8 mouse cellular contexts compared by ENCODE assay signal in the genomic region with DNA sequence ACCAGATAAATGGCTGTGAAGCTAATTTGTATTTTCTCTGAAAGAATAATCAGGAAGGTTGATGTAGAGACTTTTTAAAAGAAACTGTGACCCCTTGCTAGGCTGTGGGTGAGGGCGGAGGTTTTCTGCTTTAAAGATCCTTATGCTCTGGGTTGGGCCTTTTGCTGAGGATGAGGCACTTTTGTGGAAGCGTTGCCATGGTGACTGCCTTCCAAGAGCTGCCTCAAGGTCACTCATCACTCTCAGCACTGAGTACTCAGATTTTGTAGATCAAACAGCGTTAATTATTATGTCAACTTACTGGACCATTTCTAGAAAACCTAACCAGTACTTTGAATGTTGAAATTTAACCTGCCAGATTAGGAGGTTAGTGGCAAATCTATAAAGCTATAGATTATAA. TPM values are rescaled to one million over a fixed set of nuclear protein-coding genes. Genes with fewer than 3 reads are reported as not detected.
DNase-seq lines count a peak whose midpoint lies in the region; ATAC-seq and TF ChIP-seq lines count a peak whose summit lies in the region.

No protein-coding gene starts in this region.

- H3K36me3 ChIP-seq in heart, embryonic 10.5 days, result no peaks in the 10 kb centered on the region
- H3K36me3 ChIP-seq in ES-E14 (ENCODE audit: control insufficient read depth, insufficient read depth, low read length, poor library complexity, severe bottlenecking), result no peaks in the 10 kb centered on the region
- no peaks in the 10 kb centered on the region for H3K36me3 ChIP-seq in forebrain, embryonic 11.5 days (ENCODE audit: control insufficient read depth, insufficient read depth, low read length)

- H3K4me1 ChIP-seq in heart, embryonic 10.5 days, result peaks cover 49% of the 10 kb centered on the region
- peaks cover 20 to 33% of the 10 kb centered on the region in 2 experiments for H3K4me1 ChIP-seq in ES-E14 (ENCODE audit: control insufficient read depth in 2 of 2, insufficient read depth in 2 of 2, low read length in 2 of 2, poor library complexity in 1 of 2)
- H3K4me1 ChIP-seq in forebrain, embryonic 11.5 days (replicated peaks; ENCODE audit: control insufficient read depth, insufficient read depth, low read length), result peaks cover 15% of the 10 kb centered on the region

- ATAC-seq in forebrain, embryonic 11.5 days (replicated peaks; ENCODE audit: low FRiP score), result peak; percentile 55; the same call in 1 of the 2 replicates
- no peak for ATAC-seq in activated CD4-positive, CD25-positive, alpha-beta regulatory T cell, adult 4 months

- intact Hi-C loops in left cerebral cortex, adult 2 months (cut with DNase I), result no loop called here

- no peak overlapping the region for H3K4me2 ChIP-seq in forebrain, embryonic 11.5 days (ENCODE audit: low read depth, low read length, severe bottlenecking)

- TF ChIP-seq CTCF in left cerebral cortex, adult 2 months (IDR thresholded peaks at IDR 0.05), result no peak

- WGBS in heart, embryonic 10.5 days, result 53% methylated on average over 3 of the region's 3 CpGs
- 24% methylated on average over 3 of the region's 3 CpGs for WGBS in forebrain, embryonic 11.5 days

- in situ Hi-C loops in ES-E14 (cut with MboI; ENCODE audit: low sequenced_read_pairs in 2 of 2, unreplicated experiment in 2 of 2), result loop anchor here in 1 of 2 experiments (25.0 kb wide), 1 partner anchor 109 kb away; no protein-coding TSS in a partner anchor

- DNase-seq in heart, embryonic 10.5 days (ENCODE audit: low spot score), result peak; percentile 83
- no peak for DNase-seq in heart, adult 18-20 months
- DNase-seq in ES-E14 (ENCODE audit: low read depth, low spot score), result peak; percentile 71
- peak; percentile 66 for DNase-seq in forebrain, embryonic 11.5 days (ENCODE audit: low spot score)
- DNase-seq in kidney, postnatal 25 days, result peak; percentile 78 to 84
- no peak for DNase-seq in left cerebral cortex, adult 2 months (ENCODE audit: extremely low spot score in 1 of 2, low spot score in 2 of 2)
- DNase-seq in layer of hippocampus, postnatal 10 days (ENCODE audit: low spot score in 2 of 2), result no peak

- no peaks in the 10 kb centered on the region for H3K27me3 ChIP-seq in heart, embryonic 10.5 days (ENCODE audit: insufficient read depth, poor library complexity, severe bottlenecking)
- H3K27me3 ChIP-seq in forebrain, embryonic 11.5 days (ENCODE audit: control insufficient read depth, insufficient read depth, low read length), result no peaks in the 10 kb centered on the region

- H3K9ac ChIP-seq in ES-E14 (ENCODE audit: insufficient read depth, low read depth, low read length, poor library complexity, severe bottlenecking), result no peak overlapping the region
- H3K9ac ChIP-seq in forebrain, embryonic 11.5 days (ENCODE audit: low read length), result no peak overlapping the region

- peak overlapping the region; percentile 78 for H3K27ac ChIP-seq in heart, embryonic 10.5 days
- peak overlapping the region; percentile 51; the same call in 1 of the 2 replicates for H3K27ac ChIP-seq in ES-E14 (ENCODE audit: insufficient read depth, low read depth, low read length, poor library complexity, severe bottlenecking)
- H3K27ac ChIP-seq in forebrain, embryonic 11.5 days (ENCODE audit: low read depth, low read length), result peak overlapping the region; percentile 66; the same call in 1 of the 2 replicates
- H3K27ac ChIP-seq in left cerebral cortex, adult 2 months, result no peak overlapping the region

- no peaks in the 10 kb centered on the region for H3K9me3 ChIP-seq in heart, embryonic 10.5 days
- H3K9me3 ChIP-seq in ES-E14 (ENCODE audit: control insufficient read depth, insufficient read depth, low read depth, low read length), result no peaks in the 10 kb centered on the region
- H3K9me3 ChIP-seq in forebrain, embryonic 11.5 days (ENCODE audit: control insufficient read depth, low read length), result no peaks in the 10 kb centered on the region

- H3K4me3 ChIP-seq in heart, embryonic 10.5 days, result no peak overlapping the region
- no peak overlapping the region for H3K4me3 ChIP-seq in ES-E14 (ENCODE audit: insufficient read depth in 1 of 2, low read depth in 1 of 2, low read length in 2 of 2, poor library complexity in 1 of 2, severe bottlenecking in 1 of 2)
- H3K4me3 ChIP-seq in forebrain, embryonic 11.5 days (ENCODE audit: low read depth, low read length), result no peak overlapping the region
- no peak overlapping the region for H3K4me3 ChIP-seq in left cerebral cortex, adult 2 months

TF ChIP-seq in ES-E14, 5 proteins besides CTCF, POLR2A, EP300 and RAD21:
- no peak for TF ChIP-seq HCFC1 (IDR thresholded peaks at IDR 0.05; ENCODE audit: borderline replicate concordance, insufficient read depth, low read length)
- no peak for TF ChIP-seq MAFK (IDR thresholded peaks at IDR 0.05; ENCODE audit: insufficient read depth, low read depth, low read length)
- no peak for TF ChIP-seq ZC3H11A (IDR thresholded peaks at IDR 0.05; ENCODE audit: borderline replicate concordance, low read depth, low read length)
- no peak for TF ChIP-seq ZNF384 (IDR thresholded peaks at IDR 0.05; ENCODE audit: low read depth, low read length)
- TF ChIP-seq CHD2 (IDR thresholded peaks at IDR 0.05; ENCODE audit: low read depth, low read length), result no peak

RNA-seq across cellular contexts. Expression of gene Ncoa3, which starts 29.2 kb away (rescaled TPM):
- 14.8 and 15.8 TPM in 2 replicates for polyA plus RNA-seq in heart, embryonic 10.5 days (2016; fragmentation: Nextera tagmentation; extraction: Ambion mirVana)
- total RNA-seq in heart, adult 18-20 months (2021), result 10 to 100 TPM; 29.2 to 30.2 TPM
- total RNA-seq in ES-E14 (2012; rRNA removed), result 73.6 and 83.4 TPM in 2 replicates
- 17.4 and 18.1 TPM in 2 replicates for polyA plus RNA-seq in forebrain, embryonic 11.5 days (2014; fragmentation: Nextera tagmentation; extraction: Ambion mirVana)
- 10 to 100 TPM; 65.2 to 65.3 TPM for polyA plus RNA-seq in activated CD4-positive, CD25-positive, alpha-beta regulatory T cell, adult 4 months (2017; shearing (Covaris generic))
- 10 to 100 TPM; 32.5 to 37.9 TPM for total RNA-seq in left cerebral cortex, adult 2 months (2021)
- total RNA-seq in layer of hippocampus, postnatal 10 days (2021), result 10 to 100 TPM; 30.7 to 33.5 TPM

Comparison
In these comparisons a context has a peak if more than half of its experiments do, and no peak if none do; other contexts are left out.
1. DNase-seq: peak in heart, embryonic 10.5 days (single experiment), ES-E14 (single experiment), forebrain, embryonic 11.5 days (single experiment) and kidney, postnatal 25 days (2 of 2); none in heart, adult 18-20 months (0 of 2), left cerebral cortex, adult 2 months (0 of 2) and layer of hippocampus, postnatal 10 days (0 of 2).